Mouse (Mus musculus): ENCODE measurements around the gene Prss38. TPM values are rescaled to one million over a fixed set of nuclear protein-coding genes. Genes with fewer than 3 reads are reported as not detected.

Prss38 gene
- total RNA-seq, 1 experiment: 1.5 TPM

GRCm38 (mm10) chr11:59331167-59331869 lies 44.1 kb downstream of the Prss38 start:
- Histone ChIP-seq H3K9ac (ENCODE audit: insufficient read depth, low read depth, low read length, poor library complexity, severe bottlenecking) (no peak overlapping the region), H3K9me3 (ENCODE audit: control insufficient read depth, insufficient read depth, low read depth, low read length) (no peaks in the 10 kb centered on the region), H3K4me3 (ENCODE audit: insufficient read depth in 1 of 2, low read depth in 1 of 2, low read length in 2 of 2, poor library complexity in 1 of 2, severe bottlenecking in 1 of 2) (no peak overlapping the region), H3K36me3 (ENCODE audit: control insufficient read depth, insufficient read depth, low read length, poor library complexity, severe bottlenecking) (no peaks in the 10 kb centered on the region), H3K27ac (ENCODE audit: insufficient read depth, low read depth, low read length, poor library complexity, severe bottlenecking) (no peak overlapping the region), H3K4me1 (ENCODE audit: control insufficient read depth in 2 of 2, insufficient read depth in 2 of 2, low read length in 2 of 2, poor library complexity in 1 of 2) (no peaks in the 10 kb centered on the region)
- TF ChIP-seq CHD2 (IDR thresholded peaks at IDR 0.05; ENCODE audit: low read depth, low read length) (no peak), MAFK (IDR thresholded peaks at IDR 0.05; ENCODE audit: insufficient read depth, low read depth, low read length) (no peak), HCFC1 (IDR thresholded peaks at IDR 0.05; ENCODE audit: borderline replicate concordance, insufficient read depth, low read length) (no peak), ZC3H11A (IDR thresholded peaks at IDR 0.05; ENCODE audit: borderline replicate concordance, low read depth, low read length) (no peak), ZNF384 (IDR thresholded peaks at IDR 0.05; ENCODE audit: low read depth, low read length) (no peak)
- in situ Hi-C loops (cut with MboI; ENCODE audit: low sequenced_read_pairs in 2 of 2, unreplicated experiment in 2 of 2): no loop called here
- no peak for DNase-seq (ENCODE audit: low read depth, low spot score)

GRCm38 (mm10) chr11:59330560-59330959 lies 44.9 kb downstream of the Prss38 start:
- DNase-seq (ENCODE audit: low read depth, low spot score): peak; percentile 66
- H3K9ac ChIP-seq (ENCODE audit: insufficient read depth, low read depth, low read length, poor library complexity, severe bottlenecking): no peak overlapping the region
- in situ Hi-C loops (cut with MboI; ENCODE audit: low sequenced_read_pairs in 2 of 2, unreplicated experiment in 2 of 2): no loop called here
- no peak overlapping the region for H3K4me3 ChIP-seq (ENCODE audit: insufficient read depth in 1 of 2, low read depth in 1 of 2, low read length in 2 of 2, poor library complexity in 1 of 2, severe bottlenecking in 1 of 2)
- no peaks in the 10 kb centered on the region for H3K36me3 ChIP-seq (ENCODE audit: control insufficient read depth, insufficient read depth, low read length, poor library complexity, severe bottlenecking)
- H3K27ac ChIP-seq (ENCODE audit: insufficient read depth, low read depth, low read length, poor library complexity, severe bottlenecking): no peak overlapping the region
- no peaks in the 10 kb centered on the region for H3K9me3 ChIP-seq (ENCODE audit: control insufficient read depth, insufficient read depth, low read depth, low read length)
- H3K4me1 ChIP-seq (ENCODE audit: control insufficient read depth in 2 of 2, insufficient read depth in 2 of 2, low read length in 2 of 2, poor library complexity in 1 of 2): no peaks in the 10 kb centered on the region
- TF ChIP-seq CHD2 (IDR thresholded peaks at IDR 0.05; ENCODE audit: low read depth, low read length) (no peak), ZNF384 (IDR thresholded peaks at IDR 0.05; ENCODE audit: low read depth, low read length) (no peak), HCFC1 (IDR thresholded peaks at IDR 0.05; ENCODE audit: borderline replicate concordance, insufficient read depth, low read length) (no peak), MAFK (IDR thresholded peaks at IDR 0.05; ENCODE audit: insufficient read depth, low read depth, low read length) (no peak), ZC3H11A (IDR thresholded peaks at IDR 0.05; ENCODE audit: borderline replicate concordance, low read depth, low read length) (no peak)

- no peak for DNase-seq (ENCODE audit: low read depth, low spot score)
- in situ Hi-C loops (cut with MboI; ENCODE audit: low sequenced_read_pairs in 2 of 2, unreplicated experiment in 2 of 2): no loop called here
- Histone ChIP-seq H3K36me3 (ENCODE audit: control insufficient read depth, insufficient read depth, low read length, poor library complexity, severe bottlenecking) (no peaks in the 10 kb centered on the region), H3K27ac (ENCODE audit: insufficient read depth, low read depth, low read length, poor library complexity, severe bottlenecking) (no peak overlapping the region), H3K9me3 (ENCODE audit: control insufficient read depth, insufficient read depth, low read depth, low read length) (no peaks in the 10 kb centered on the region), H3K4me3 (ENCODE audit: insufficient read depth in 1 of 2, low read depth in 1 of 2, low read length in 2 of 2, poor library complexity in 1 of 2, severe bottlenecking in 1 of 2) (no peak overlapping the region), H3K4me1 (ENCODE audit: control insufficient read depth in 2 of 2, insufficient read depth in 2 of 2, low read length in 2 of 2, poor library complexity in 1 of 2) (no peaks in the 10 kb centered on the region), H3K9ac (ENCODE audit: insufficient read depth, low read depth, low read length, poor library complexity, severe bottlenecking) (no peak overlapping the region)
- TF ChIP-seq HCFC1 (IDR thresholded peaks at IDR 0.05; ENCODE audit: borderline replicate concordance, insufficient read depth, low read length): no peak
- no peak for TF ChIP-seq ZC3H11A (IDR thresholded peaks at IDR 0.05; ENCODE audit: borderline replicate concordance, low read depth, low read length)
- TF ChIP-seq ZNF384 (IDR thresholded peaks at IDR 0.05; ENCODE audit: low read depth, low read length): no peak
- TF ChIP-seq CHD2 (IDR thresholded peaks at IDR 0.05; ENCODE audit: low read depth, low read length): no peak
- TF ChIP-seq MAFK (IDR thresholded peaks at IDR 0.05; ENCODE audit: insufficient read depth, low read depth, low read length): no peak
Measured at GRCm38 (mm10) chr11:59329616-59330015, 45.8 kb downstream of the Prss38 start.

GRCm38 (mm10) chr11:59327625-59328024 lies 47.8 kb downstream of the Prss38 start:
- Histone ChIP-seq H3K4me1 (ENCODE audit: control insufficient read depth in 2 of 2, insufficient read depth in 2 of 2, low read length in 2 of 2, poor library complexity in 1 of 2) (no peaks in the 10 kb centered on the region), H3K9me3 (ENCODE audit: control insufficient read depth, insufficient read depth, low read depth, low read length) (no peaks in the 10 kb centered on the region), H3K4me3 (ENCODE audit: insufficient read depth in 1 of 2, low read depth in 1 of 2, low read length in 2 of 2, poor library complexity in 1 of 2, severe bottlenecking in 1 of 2) (peak overlapping the region; percentile 25 to 56; a peak in 3 of 4 replicates), H3K36me3 (ENCODE audit: control insufficient read depth, insufficient read depth, low read length, poor library complexity, severe bottlenecking) (no peaks in the 10 kb centered on the region), H3K27ac (ENCODE audit: insufficient read depth, low read depth, low read length, poor library complexity, severe bottlenecking) (no peak overlapping the region), H3K9ac (ENCODE audit: insufficient read depth, low read depth, low read length, poor library complexity, severe bottlenecking) (no peak overlapping the region)
- in situ Hi-C loops (cut with MboI; ENCODE audit: low sequenced_read_pairs in 2 of 2, unreplicated experiment in 2 of 2): no loop called here
- DNase-seq (ENCODE audit: low read depth, low spot score): no peak
- TF ChIP-seq HCFC1 (IDR thresholded peaks at IDR 0.05; ENCODE audit: borderline replicate concordance, insufficient read depth, low read length) (no peak), MAFK (IDR thresholded peaks at IDR 0.05; ENCODE audit: insufficient read depth, low read depth, low read length) (no peak), ZNF384 (IDR thresholded peaks at IDR 0.05; ENCODE audit: low read depth, low read length) (no peak), ZC3H11A (IDR thresholded peaks at IDR 0.05; ENCODE audit: borderline replicate concordance, low read depth, low read length) (no peak), CHD2 (IDR thresholded peaks at IDR 0.05; ENCODE audit: low read depth, low read length) (no peak)
